Mouse (Mus musculus): ENCODE data around the gene Pipox.

GRCm38 (mm10) chr11:77900187-77900586 lies 6.3 kb upstream of the Pipox start:
- TF ChIP-seq CTCF (conservative IDR thresholded peaks at IDR 0.05; ENCODE audit: insufficient read depth, insufficient read length, low read depth, low read length) = no peak
- TF ChIP-seq POLR2A (IDR thresholded peaks at IDR 0.05; ENCODE audit: low read depth, low read length) = no peak

All from kidney, adult 2 months (tissue).